Mouse (Mus musculus): ENCODE results near the gene Myo3a.
A peak's percentile ranks its signal among the peaks of the same experiment; 100 is the strongest.

Gene Myo3a

DNA sequence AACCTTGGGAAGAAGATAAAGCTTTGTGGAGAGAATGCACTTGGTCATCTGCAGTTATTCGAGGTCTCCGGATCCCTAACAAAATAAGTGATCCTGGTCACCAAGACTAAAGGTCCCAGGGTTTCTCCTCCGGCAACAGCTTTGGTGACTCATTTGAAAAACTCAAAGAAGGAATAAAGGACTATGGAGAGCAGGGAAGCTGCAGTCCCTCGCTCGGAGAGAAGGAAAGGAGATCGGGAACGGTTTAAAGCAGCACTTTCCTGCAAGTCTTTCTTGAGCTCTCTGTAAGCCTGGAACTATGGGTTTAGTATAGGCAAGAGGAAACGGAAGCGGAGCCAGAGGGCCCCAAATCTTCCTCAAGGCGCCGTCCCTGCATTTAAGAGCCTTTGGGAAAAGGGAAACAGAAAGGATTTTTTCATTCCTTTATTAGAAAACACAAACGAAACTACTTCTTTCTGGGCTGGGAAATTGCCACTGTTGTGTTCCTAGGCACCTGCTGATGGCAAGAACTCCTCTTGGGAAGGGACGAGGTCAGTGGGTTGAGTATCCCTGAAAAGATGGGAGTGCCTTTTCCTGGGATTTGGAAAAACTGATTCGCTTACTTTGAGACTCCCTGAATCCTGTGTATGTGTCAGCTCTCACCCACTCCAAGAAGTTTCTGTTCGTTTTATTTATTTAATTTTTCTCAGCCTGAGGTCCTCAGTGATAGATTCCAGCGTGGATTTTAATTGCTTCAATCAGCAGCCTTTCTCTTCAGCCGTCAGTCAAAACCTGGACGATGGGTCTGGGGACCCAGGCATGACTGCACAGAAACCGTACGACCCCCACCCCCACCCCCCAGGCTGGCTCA lies 393.9 kb downstream of the Myo3a start:
- DNase-seq, result no peak

DNA sequence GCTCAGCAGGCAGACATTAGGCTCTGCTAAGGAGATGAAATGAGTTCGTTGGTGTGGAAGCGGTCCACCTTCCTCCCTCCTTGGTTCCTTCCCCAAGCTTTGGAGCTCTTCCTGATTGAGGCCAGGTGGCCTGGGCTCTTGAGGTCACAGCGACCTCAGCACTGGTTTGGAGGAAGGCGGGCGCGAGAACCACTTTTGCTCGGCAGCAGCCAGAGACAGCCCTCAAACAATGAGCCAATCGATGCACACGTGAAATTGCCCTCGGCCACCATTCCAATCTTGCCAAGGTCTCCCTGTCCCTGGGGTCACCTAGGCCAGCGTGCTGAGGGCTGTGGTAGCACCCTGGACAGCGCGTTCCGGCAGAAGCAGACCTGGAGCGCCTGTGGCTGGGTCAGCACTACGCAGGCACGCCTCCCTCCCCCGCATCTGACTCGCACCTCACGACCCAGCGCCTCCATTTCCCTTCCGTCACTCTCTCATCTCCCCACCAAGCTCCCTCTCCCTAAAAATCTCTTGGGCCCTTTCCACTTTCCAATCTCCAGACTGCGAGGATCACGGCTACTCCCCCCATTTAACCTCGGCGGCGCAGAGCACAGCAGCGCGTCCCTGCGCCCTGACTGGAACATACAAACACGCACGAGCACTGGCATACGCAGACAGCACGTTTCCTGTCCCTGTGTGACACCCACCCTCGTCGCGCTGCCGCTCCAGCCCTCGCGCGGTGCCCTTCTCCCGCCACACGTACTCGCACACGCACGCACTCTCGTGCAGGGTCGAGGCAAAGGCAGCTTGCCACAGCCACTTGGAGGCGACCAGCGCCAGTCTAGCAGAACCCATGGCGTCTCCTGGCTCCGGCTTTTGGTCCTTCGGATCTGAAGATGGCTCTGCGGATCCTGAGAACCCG lies 394.8 kb downstream of the Myo3a start, which contains the start of gene Gad2:
Gene Gad2, plus strand, starts transcription at position 378 of the 904 bp plus-strand sequence.
- peak; percentile 21 to 55 for DNase-seq

DNA sequence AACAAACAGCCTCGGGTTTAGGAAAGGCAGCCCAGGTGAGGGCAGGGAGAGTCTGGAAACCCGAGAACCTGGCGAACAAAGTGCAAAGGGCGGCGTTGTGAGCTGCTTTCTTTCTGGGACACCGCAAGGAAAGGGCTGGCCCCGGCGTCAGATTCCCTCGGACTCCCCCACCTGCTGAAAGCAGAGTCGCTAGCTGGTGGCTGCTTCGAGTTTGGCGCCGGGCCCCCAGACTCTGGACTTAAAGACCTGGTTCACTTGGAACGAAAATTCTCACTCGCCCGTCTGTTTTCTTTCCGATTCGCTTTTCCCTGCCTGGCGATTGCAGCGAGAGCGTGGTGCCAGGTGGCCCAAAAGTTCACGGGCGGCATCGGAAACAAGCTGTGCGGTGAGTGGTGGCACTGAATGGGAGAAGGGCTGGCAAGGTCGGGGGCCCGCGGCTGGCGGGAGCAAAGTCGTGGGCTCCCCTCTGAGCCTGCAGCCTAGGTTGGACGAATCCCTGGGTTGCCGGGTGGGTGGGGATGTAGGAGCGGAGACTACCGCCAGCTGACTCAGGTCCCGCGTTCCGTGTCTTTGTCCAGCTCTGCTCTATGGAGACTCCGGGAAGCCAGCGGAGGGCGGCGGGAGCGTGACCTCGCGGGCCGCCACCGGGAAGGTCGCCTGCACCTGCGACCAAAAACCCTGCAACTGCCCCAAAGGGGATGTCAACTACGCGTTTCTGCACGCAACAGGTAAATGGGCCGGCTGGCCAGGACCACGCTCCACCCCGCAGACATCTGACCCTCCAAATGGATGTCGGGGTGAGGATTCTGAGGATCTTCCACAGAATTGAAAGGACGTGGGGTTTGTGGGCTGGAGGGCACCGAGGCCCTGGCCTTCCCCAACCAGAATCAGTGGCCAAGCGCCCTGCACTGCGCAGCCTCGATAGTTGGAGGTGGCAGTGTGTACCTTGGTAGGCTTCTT lies 396.1 kb downstream of the Myo3a start:
- DNase-seq, result peak; percentile 2 to 39

DNA sequence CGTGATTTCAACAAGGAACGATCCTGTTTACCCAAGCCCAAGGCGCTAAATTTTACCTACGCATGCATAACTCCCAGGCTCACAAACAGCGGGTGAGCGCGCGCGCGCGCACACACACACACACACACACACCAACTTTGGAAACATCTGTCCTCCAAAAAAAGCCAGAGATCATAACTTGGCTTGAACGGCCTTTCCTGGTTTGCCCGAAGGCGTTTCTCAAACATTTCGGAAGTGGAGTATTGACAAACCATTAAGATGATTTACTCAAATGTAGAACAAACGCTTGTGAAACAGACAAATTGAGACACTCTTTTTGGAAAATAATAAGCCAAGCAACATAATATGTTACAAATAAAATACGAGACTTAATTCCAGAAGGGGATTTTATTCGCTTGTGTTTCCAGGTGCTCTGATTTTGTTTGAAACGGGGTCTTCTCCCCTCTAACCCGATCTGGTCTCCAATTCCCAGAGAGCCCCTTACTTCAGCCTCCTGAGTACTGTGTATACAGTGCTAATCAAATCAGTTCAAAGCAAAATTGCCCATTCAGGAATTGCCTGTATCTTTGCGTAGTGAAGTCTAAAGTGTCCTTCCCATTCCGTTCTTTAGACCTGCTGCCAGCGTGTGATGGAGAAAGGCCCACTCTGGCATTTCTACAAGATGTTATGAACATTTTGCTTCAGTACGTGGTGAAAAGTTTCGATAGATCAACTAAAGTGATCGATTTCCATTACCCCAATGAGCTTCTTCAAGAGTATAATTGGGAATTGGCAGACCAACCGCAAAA lies 397.1 kb downstream of the Myo3a start:
- DNase-seq, result no peak

DNA sequence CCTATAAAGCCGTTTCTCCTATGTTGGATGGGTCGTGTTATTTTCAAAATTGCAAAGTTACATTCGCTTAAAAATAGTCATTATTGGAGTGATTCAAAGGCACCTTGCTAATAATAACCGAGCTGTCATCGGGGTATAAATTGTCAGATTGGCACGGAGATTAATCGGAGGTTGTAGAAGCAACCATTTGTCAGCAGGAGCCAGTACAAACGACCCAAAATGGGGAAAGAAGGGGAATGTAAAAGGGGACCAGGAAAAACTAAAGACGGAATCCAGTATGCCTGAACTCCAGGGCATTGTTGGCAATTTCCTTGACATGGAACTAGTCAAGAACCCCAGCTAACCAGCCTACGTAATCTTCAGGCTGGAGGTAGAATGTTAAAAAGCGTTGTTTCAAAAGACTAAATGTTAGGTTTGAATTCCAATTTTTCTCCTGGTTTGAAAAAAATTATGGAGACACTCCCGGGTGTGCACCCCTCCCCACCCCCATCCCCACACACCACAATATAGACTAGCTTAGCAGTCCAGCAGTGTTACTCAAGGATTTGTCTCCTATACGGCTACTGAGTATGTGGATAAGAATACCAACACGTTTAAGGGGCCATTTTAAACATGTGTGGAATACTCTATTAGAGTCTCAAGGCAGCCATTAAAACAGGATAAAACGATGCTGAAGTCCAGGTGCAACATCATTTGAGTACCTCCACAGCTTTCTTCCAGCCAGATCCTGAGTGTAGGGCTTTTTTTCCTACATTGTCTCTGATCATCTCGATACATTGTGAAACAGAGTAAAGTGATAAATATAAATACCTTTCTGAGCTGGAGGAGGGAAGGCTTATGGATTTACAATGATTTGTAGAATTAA lies 398.0 kb downstream of the Myo3a start:
- DNase-seq, result no peak

DNA sequence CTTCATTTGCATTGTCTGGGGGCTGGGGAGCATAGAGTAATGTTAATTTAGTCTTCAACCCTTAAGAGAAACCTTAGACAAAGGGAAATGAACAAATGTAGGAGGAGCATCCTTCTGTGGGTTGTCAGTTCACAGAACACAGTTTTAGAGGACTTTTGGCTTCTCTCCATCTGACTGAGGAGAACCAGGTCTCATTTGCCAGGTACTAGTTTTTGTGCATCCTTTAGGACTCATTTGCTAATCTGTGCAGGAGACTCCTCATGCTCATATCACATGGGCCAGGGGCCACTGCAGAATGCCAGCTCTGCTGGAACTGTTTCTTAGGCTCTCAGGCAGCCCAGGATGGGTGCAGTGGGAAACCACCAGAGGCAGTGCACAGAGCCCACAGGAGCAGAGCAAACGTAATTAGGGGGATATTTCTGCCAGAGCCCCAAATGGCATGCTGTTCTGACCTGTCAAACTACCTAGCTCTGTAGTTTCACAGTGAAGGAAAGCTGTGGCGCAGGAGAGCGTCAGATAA lies 399.9 kb downstream of the Myo3a start:
- no peak for DNase-seq

DNA sequence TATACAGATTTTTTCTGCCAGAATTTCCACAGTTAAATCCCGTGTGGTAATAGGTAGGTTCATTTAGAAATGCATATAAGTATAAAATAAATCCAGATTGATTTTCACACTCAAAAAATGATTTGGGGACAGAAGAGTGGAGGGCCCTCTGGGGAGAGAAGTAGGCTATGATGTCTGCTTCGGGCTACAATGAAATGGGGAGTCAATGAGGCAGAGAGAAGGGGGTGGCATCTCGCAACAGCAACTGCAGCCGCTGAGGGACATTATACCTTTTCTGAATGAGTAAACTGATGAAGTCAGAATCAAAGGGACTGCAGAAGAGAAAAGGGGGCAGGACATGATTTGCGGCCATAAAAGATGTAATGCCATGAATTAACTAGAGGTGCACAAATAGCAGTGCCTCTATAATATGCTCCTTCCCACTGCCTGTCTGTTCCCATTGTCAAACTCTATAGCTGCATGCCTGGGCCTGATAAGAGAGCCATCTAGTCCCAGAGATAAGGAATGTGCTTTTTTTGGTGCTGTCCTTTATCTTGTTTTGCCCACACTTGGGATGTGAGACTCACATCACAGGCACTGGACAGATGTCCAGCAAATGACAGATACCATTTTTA lies 400.6 kb downstream of the Myo3a start:
- no peak for DNase-seq

DNA sequence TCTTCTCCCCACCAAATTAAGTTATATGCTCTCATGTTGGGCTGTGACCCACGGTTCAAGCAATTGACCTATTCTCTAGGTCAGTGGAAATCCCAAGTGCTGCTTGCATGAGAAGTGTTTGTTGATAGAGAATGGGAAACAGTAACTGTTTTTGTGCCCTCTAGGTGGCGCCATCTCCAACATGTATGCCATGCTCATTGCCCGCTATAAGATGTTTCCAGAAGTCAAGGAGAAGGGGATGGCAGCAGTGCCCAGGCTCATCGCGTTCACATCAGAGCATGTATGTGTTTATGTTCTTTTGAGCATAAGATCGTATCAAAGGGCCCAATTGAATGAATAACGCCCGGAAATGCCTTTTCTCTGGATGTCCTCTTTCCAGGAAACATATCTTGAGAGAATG lies 407.5 kb downstream of the Myo3a start:
- peak in 1 of 2 experiments; percentile 24 for DNase-seq

DNA sequence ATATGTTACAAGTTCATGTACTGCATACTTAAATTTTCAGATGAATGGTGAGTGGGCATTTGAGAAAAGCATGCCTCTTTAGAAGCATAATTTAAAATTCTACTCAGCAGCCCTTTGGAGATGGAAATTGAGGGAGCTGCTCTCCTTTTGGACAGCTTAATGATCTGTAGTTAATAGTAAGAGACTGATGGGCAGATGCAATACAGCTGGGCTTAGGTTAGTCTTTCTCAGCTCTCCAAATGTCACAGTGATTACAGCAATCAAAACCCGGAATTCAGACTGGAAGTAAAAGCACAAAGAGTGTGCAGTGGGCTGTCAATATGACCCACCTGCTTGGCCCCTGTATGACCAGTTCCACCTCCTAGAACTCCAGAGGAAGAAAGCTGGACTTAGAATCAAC lies 418.8 kb downstream of the Myo3a start:
- DNase-seq, result no peak

DNA sequence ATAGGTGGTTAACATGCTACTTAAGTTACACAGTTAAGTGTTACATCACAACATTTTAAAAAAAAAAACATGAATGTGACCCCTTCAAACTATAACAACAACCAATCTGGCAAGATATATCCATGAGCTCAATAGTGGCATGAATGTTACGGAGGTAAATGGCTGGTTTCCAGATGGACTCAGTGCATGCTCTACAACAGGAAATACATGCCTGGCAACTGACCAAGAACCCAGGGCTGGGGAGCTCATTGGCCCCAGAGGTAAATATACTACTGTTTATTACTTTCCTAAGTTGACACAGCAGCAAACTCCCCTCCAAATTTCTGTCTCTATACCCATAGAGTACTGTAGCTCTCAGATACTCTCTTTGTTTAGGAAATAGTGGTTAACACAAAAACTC lies 421.1 kb downstream of the Myo3a start:
- DNase-seq, result no peak

DNA sequence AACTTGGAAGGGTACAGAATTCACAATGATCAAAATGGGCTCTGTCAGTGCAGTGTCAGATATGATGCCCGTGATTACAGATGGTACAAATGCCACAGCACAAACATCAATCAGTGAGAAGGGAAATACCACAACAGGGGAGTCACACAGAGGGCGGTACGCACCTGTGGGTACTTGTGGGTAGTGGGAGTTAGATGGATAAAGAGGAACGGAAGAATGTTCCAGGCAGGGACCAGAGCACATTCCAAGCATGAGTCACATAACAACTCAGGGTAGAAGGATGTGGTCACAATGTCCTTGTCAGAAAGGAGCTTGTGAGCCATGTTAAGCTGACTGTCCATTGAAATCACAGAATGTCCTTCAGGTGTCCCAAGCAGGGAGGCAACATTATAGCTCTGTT lies 424.5 kb downstream of the Myo3a start:
- DNase-seq, result no peak

DNA sequence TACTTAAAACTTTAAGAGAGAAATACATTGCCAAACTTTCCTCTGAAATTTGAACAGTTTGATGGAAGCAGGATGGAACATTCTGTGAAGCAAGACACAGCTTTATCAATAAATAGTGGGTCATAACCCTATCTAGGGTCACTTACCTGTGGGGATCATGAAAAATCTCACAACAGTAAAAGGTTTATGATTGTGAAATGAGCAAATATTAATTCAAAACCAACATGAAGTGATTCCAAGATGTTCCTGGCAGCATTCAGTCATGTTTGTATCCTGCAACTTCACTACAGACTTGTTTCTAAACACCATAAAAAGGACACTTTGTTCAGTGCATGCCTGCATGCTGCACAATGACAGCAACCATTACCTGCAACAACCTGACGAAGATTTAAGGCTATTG lies 436.4 kb downstream of the Myo3a start:
- no peak for DNase-seq
